Mouse (Mus musculus) megakaryocyte, embryonic 14.5 days (primary cell): Measurements from ENCODE around the gene Kif14.

ENCODE experiments used
- FLI1 ChIP-seq: IDR thresholded peaks from 2 replicates; pipeline ENCODE4 v1.6.1; 2012; ENCODE audit warnings: low read length, inconsistent platforms, mixed read lengths
- GATA1 ChIP-seq: IDR thresholded peaks from 3 replicates; pipeline ENCODE4 v1.6.1; 2012; ENCODE audit warnings: mixed read lengths, low read length, inconsistent platforms, borderline replicate concordance

- TF ChIP-seq GATA1: no peak
- TF ChIP-seq FLI1: no peak
Measured at GRCm38 (mm10) chr1:136550285-136550684, 84.1 kb downstream of the Kif14 start.
